Mouse (Mus musculus) cortical plate, adult 2 months (tissue): ENCODE measurements around the gene Ccdc43. TPM values are rescaled to one million over a fixed set of nuclear protein-coding genes. Genes with fewer than 3 reads are reported as not detected.

ENCODE experiments used
- H3K27ac ChIP-seq: fragments of 200-500 bp; 2 replicates; pipeline ENCODE4 v1.5.1; 2012; ENCODE audit warnings: low read length, control low read depth, inconsistent platforms; ENCODE audit not compliant: insufficient read depth
- H3K4me1 ChIP-seq: fragments of 200-500 bp; 2 replicates; pipeline ENCODE4 v1.6.1; 2011; ENCODE audit warnings: low read length; ENCODE audit not compliant: control insufficient read depth, insufficient read depth
- H3K4me3 ChIP-seq: fragments of 200-500 bp; 2 replicates; pipeline ENCODE4 v1.5.1; 2011; ENCODE audit warnings: mild to moderate bottlenecking, low read length, control low read depth; ENCODE audit not compliant: insufficient read depth
- CTCF ChIP-seq: fragments of 200-500 bp; IDR thresholded peaks from 2 replicates; pipeline ENCODE4 v1.5.1; 2011; ENCODE audit warnings: mild to moderate bottlenecking, control low read depth, low read length; ENCODE audit not compliant: insufficient read depth; ENCODE audit errors: extremely low read depth
- POLR2A ChIP-seq: fragments of 200-500 bp; IDR thresholded peaks from 2 replicates; pipeline ENCODE4 v1.6.1; 2011; ENCODE audit warnings: mild to moderate bottlenecking, low read length, control low read depth; ENCODE audit not compliant: insufficient read depth; ENCODE audit errors: extremely low read depth
- polyA plus RNA-seq: library from polyadenylated mRNA; depleted of rRNA; stranded (reverse); fragments of >200 nt; gene quantifications from 2 replicates; pipeline ENCODE4 v1.2.3, GENCODE M21; 2012; rRNA removed

Ccdc43 gene
- polyA plus RNA-seq, result 24.4 and 24.7 TPM in 2 replicates

- Histone ChIP-seq H3K27ac (peak within 1 kb of the TSS; percentile 51), H3K4me3 (peak within 1 kb of the TSS; percentile 82), H3K4me1 (peaks cover 1% of the 10 kb centered on the region; the same call in 1 of the 2 replicates)
- TF ChIP-seq POLR2A (peak; percentile 86), CTCF (no peak)
Measured at GRCm38 (mm10) chr11:102697338-102698017, at the start of gene Ccdc43. TSS of gene Ccdc43 (minus strand) at chr11:102697782.

- TF ChIP-seq CTCF, result no peak
- no peak for TF ChIP-seq POLR2A
- H3K27ac ChIP-seq, result no peak overlapping the region
- no peaks in the 10 kb centered on the region for H3K4me1 ChIP-seq
- no peak overlapping the region for H3K4me3 ChIP-seq
Measured at GRCm38 (mm10) chr11:102744746-102745145, 47.2 kb upstream of the Ccdc43 start.

GRCm38 (mm10) chr11:102742843-102743242 lies 45.3 kb upstream of the Ccdc43 start:
- Histone ChIP-seq H3K27ac (no peak overlapping the region), H3K4me3 (no peak overlapping the region), H3K4me1 (peaks cover 2% of the 10 kb centered on the region; the same call in 1 of the 2 replicates)
- no peak for TF ChIP-seq CTCF
- TF ChIP-seq POLR2A, result no peak

GRCm38 (mm10) chr11:102742066-102742465 lies 44.5 kb upstream of the Ccdc43 start:
- TF ChIP-seq CTCF (no peak), POLR2A (no peak)
- Histone ChIP-seq H3K27ac (no peak overlapping the region), H3K4me1 (peaks cover 2% of the 10 kb centered on the region; the same call in 1 of the 2 replicates), H3K4me3 (no peak overlapping the region)

GRCm38 (mm10) chr11:102741129-102741950 lies 43.8 kb upstream of the Ccdc43 start:
- Histone ChIP-seq H3K27ac (no peak overlapping the region), H3K4me1 (peaks cover 2% of the 10 kb centered on the region; the same call in 1 of the 2 replicates), H3K4me3 (no peak overlapping the region)
- TF ChIP-seq POLR2A (no peak), CTCF (no peak)

- Histone ChIP-seq H3K4me1 (peaks cover 2% of the 10 kb centered on the region; the same call in 1 of the 2 replicates), H3K4me3 (no peak overlapping the region), H3K27ac (no peak overlapping the region)
- TF ChIP-seq CTCF, result no peak
- no peak for TF ChIP-seq POLR2A
Measured at GRCm38 (mm10) chr11:102740634-102741033, 43.1 kb upstream of the Ccdc43 start.

- peak; percentile 77 for TF ChIP-seq CTCF
- no peak for TF ChIP-seq POLR2A
Measured at GRCm38 (mm10) chr11:102739278-102739966, 41.8 kb upstream of the Ccdc43 start.

GRCm38 (mm10) chr11:102738046-102738445 lies 40.5 kb upstream of the Ccdc43 start:
- Histone ChIP-seq H3K27ac (no peak overlapping the region), H3K4me3 (no peak overlapping the region), H3K4me1 (peaks cover 2% of the 10 kb centered on the region; the same call in 1 of the 2 replicates)
- TF ChIP-seq POLR2A, result no peak
- no peak for TF ChIP-seq CTCF

More at GRCm38 (mm10) chr11:102739278-102739966, 41.8 kb upstream of the Ccdc43 start:
- H3K4me1 ChIP-seq, result peaks cover 2% of the 10 kb centered on the region; the same call in 1 of the 2 replicates
- H3K4me3 ChIP-seq, result peak overlapping the region; percentile 4; the same call in 1 of the 2 replicates
- H3K27ac ChIP-seq, result no peak overlapping the region

- TF ChIP-seq POLR2A (no peak), CTCF (no peak)
- Histone ChIP-seq H3K27ac (no peak overlapping the region), H3K4me3 (no peak overlapping the region), H3K4me1 (peaks cover 2% of the 10 kb centered on the region; the same call in 1 of the 2 replicates)
Measured at GRCm38 (mm10) chr11:102734961-102735360, 37.4 kb upstream of the Ccdc43 start.
